Mouse (Mus musculus) thymus, adult 2 months (tissue): ENCODE data around the gene Gcn1l1. TPM values are rescaled to one million over a fixed set of nuclear protein-coding genes. Genes with fewer than 3 reads are reported as not detected.

Experiments used
- DNase-seq: peaks from one replicate; pipeline ENCODE4 v3.0.0; 2021
- H3K27ac ChIP-seq: fragments of 200-500 bp; 2 replicates; pipeline ENCODE4 v1.5.1; 2012; ENCODE audit warnings: low read length, control low read depth; ENCODE audit not compliant: control insufficient read depth, insufficient read depth
- H3K27me3 ChIP-seq: fragments of 200-500 bp; 2 replicates; pipeline ENCODE4 v1.6.1; 2012; ENCODE audit warnings: mild to moderate bottlenecking, low read length, moderate library complexity, mixed read lengths; ENCODE audit not compliant: control insufficient read depth, insufficient read depth
- H3K36me3 ChIP-seq: fragments of 200-500 bp; 2 replicates; pipeline ENCODE4 v1.6.1; 2012; ENCODE audit warnings: mild to moderate bottlenecking, low read length, moderate library complexity; ENCODE audit not compliant: control insufficient read depth, insufficient read depth
- H3K4me1 ChIP-seq: fragments of 200-500 bp; replicated peaks from 2 replicates; pipeline ENCODE4 v1.6.1; 2012; ENCODE audit warnings: low read length; ENCODE audit not compliant: control insufficient read depth, insufficient read depth
- H3K4me3 ChIP-seq: fragments of 200-500 bp; 2 replicates; pipeline ENCODE4 v1.5.1; 2012; ENCODE audit warnings: mild to moderate bottlenecking, low read length, control low read depth, moderate library complexity; ENCODE audit not compliant: control insufficient read depth, insufficient read depth
- CTCF ChIP-seq: fragments of 200-500 bp; IDR thresholded peaks from 2 replicates; pipeline ENCODE4 v1.5.1; 2012; ENCODE audit warnings: mild to moderate bottlenecking, control low read depth, low read length, moderate library complexity, borderline replicate concordance; ENCODE audit not compliant: control insufficient read depth, poor library complexity, insufficient read depth; ENCODE audit errors: extremely low read depth
- POLR2A ChIP-seq: fragments of 200-500 bp; IDR thresholded peaks from 2 replicates; pipeline ENCODE4 v1.6.1; 2012; ENCODE audit warnings: mild to moderate bottlenecking, low read length, control low read depth, moderate library complexity; ENCODE audit not compliant: control insufficient read depth, poor library complexity, insufficient read depth; ENCODE audit errors: extremely low read depth
- WGBS: fragments of 180-500 bp; shearing (Covaris S2); methylation state at CpG from one replicate; pipeline ENCODE4 v1.1.7; 2018; 5-methylcytosine and 5-hydroxymethylcytosine counted together
- polyA plus RNA-seq: library from polyadenylated mRNA; depleted of rRNA; stranded (reverse); fragments of >200 nt; gene quantifications from 2 replicates; pipeline ENCODE4 v1.2.3, GENCODE M21; 2012

Gcn1l1 gene
- polyA plus RNA-seq, 1 experiment = 87.8 TPM

DNA sequence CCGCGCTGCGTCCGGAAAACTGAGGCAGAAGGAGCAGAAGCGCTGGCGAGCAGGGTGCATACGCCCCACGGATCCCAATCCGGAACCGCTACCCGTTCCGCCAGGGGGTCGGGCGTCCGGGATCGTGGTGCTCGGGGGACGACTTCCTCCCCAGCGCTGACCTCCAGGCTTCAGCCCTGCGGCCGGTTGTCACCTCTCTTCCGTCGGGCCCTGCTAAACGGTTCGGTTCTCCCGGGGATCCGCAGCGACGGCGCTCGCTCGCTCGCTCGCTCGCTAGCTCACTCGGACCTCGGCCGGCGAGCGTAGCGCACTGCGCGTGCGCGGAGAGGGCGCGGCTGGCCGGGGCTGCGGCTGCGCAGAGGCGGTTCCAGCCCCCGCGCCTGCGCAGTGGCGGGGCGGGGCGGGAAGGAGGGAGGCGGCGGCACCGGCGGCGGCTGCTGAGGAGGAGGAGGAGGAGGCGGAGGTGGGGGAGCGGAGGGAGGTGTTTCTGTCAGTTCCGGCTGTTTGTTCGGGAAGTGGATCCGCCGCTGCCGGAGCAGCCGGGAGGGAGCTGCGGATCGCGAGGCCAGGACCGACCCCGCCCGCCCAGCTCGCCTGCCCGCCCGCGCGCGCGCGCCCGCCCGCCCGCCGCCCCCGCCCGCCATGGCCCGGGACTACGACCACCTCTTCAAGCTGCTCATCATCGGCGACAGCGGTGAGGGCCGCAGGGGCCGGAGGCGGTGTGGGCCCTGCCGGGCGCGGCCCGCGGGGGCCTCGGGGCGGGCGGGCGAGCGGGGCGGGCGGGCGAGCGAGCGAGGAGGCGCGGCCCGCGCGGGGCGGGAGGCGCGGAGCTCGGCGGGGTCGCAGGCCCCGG, 66.7 kb downstream of the Gcn1l1 start, which contains the start of gene Rab35:
Rab35 (plus strand) TSS at position 404 of the 853 bp plus-strand sequence.
- H3K36me3 ChIP-seq = no peaks in the 10 kb centered on the region
- H3K4me1 ChIP-seq = peaks cover 36% of the 10 kb centered on the region
- TF ChIP-seq CTCF (peak; percentile 68; the same call in 1 of the 2 replicates), POLR2A (peak; percentile 98)
- H3K4me3 ChIP-seq = peak within 1 kb of the TSS; percentile 79
- WGBS = 2% methylated on average over 98 of the region's 125 CpGs
- H3K27ac ChIP-seq = peak within 1 kb of the TSS; percentile 34; the same call in 1 of the 2 replicates
- H3K27me3 ChIP-seq = no peaks in the 10 kb centered on the region
- DNase-seq = peak; percentile 96

DNA sequence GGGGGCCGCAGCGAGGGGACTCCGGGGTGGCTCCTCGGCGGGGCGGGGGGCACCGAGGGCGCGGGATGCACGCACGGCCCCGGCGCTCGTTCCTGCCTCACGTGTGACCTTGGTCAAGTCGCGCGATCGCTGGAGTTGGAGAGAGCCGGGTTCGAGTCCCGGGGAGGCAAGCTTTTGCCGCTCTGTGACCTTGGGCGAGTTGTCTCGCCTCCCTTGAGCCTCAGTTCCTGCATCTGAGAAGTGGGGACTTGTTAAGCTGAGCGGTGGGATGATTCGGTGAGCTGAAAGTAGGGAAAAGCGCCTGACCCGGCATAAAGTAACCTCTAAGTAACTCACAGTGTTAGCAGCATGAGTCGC, 67.3 kb downstream of the Gcn1l1 start:
- peak; percentile 40 for DNase-seq
- Histone ChIP-seq H3K27me3 (no peaks in the 10 kb centered on the region), H3K27ac (no peak overlapping the region), H3K36me3 (no peaks in the 10 kb centered on the region), H3K4me3 (peak overlapping the region; percentile 53), H3K4me1 (peaks cover 36% of the 10 kb centered on the region)
- WGBS = 1% methylated on average over 30 of the region's 30 CpGs
- TF ChIP-seq POLR2A (no peak), CTCF (no peak)

DNA sequence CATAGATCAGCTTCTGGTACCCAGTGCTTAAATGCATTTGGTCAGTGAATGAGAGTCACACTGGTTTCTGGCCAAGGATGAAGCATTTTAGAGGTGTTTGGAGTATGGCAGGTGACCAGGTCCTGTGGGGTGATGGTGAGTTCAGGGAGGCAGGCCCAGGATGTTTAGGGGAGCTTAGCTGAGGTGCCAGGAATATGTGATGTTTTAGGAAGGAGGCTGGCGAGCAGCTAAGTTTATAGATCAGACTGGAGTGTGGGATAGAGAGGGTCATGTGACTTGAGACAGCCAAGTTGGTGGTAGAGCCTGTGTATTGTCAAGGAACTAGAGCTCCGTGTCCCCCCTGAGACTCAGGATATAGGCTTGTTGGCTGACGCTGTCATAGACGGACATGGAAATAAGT, 68.0 kb downstream of the Gcn1l1 start:
- TF ChIP-seq POLR2A (no peak), CTCF (no peak)
- H3K4me1 ChIP-seq = peaks cover 36% of the 10 kb centered on the region
- no peak overlapping the region for H3K4me3 ChIP-seq
- no peak for DNase-seq
- H3K36me3 ChIP-seq = no peaks in the 10 kb centered on the region
- no peak overlapping the region for H3K27ac ChIP-seq
- 82% methylated on average over 4 of the region's 4 CpGs for WGBS
- H3K27me3 ChIP-seq = no peaks in the 10 kb centered on the region

DNA sequence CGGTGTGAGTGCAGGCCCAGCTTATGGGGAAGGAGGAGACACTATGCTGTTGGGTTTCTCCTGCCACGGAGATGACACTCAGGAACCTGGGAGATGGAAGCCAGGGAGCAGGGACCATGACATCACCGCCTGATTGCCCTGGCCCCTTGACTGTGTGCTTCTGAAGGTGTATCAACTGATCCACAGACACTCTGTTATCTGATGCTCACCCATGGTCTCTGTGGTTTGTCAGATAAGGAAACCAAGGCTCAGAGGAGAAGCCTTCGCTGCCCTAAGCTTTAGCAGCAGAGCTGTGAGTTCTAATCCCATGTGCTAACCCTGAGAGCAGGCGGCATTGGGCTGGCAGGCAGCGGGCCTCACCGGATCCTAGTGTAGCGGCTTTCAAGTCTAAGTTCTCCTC, 69.0 kb downstream of the Gcn1l1 start:
- no peak for DNase-seq
- Histone ChIP-seq H3K36me3 (peaks cover 9% of the 10 kb centered on the region), H3K4me3 (no peak overlapping the region), H3K27ac (no peak overlapping the region), H3K27me3 (no peaks in the 10 kb centered on the region), H3K4me1 (peaks cover 36% of the 10 kb centered on the region)
- TF ChIP-seq CTCF (no peak), POLR2A (no peak)
- 92% methylated on average over 8 of the region's 8 CpGs for WGBS

DNA sequence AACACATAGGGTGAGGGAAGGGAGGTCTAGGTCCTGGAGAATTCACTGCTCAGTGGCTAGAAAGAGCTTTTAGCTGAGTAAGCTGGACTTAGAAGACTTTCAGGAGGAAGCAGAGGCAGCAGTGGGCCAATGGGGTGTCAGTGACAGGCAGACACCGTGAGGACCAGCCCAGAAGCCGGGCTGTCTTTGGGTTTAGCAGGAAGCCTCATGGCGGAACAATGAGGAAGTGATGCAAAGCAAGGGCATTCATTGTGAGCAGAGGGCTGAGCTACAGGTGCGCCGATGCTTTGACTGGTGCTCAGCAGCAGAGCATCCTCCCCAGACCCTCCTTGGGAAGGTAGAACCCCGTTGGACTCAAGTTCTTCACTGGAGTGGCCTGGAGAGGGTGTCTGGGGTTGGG, 70.5 kb downstream of the Gcn1l1 start:
- Histone ChIP-seq H3K27me3 (no peaks in the 10 kb centered on the region), H3K4me1 (peaks cover 36% of the 10 kb centered on the region), H3K27ac (no peak overlapping the region), H3K36me3 (peaks cover 23% of the 10 kb centered on the region), H3K4me3 (no peak overlapping the region)
- peak; percentile 24 for DNase-seq
- WGBS = 11% methylated on average over 6 of the region's 6 CpGs
- TF ChIP-seq CTCF (no peak), POLR2A (no peak)

DNA sequence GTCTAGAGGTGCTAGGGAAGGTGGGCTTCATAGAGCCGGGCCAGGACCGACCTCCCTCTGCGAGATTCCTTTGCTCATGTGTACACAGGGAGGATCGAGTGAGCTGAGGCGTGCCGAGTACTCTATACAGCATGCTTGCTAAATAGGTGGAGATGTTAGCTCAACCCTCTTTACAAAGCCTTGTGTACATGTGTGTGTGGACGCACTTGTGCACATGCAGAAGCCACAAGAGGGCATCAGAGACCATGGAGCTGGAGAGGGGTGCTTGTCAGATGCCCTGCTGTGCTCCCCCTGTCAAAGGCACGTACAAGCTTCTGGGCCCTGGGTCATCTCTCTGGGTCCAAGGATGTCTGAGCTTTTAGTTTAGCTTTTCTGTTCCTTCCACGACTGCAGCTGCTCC, 79.1 kb downstream of the Gcn1l1 start:
- Histone ChIP-seq H3K27me3 (no peaks in the 10 kb centered on the region), H3K4me3 (no peak overlapping the region), H3K36me3 (peaks cover 74% of the 10 kb centered on the region), H3K4me1 (no peaks in the 10 kb centered on the region), H3K27ac (no peak overlapping the region)
- 92% methylated on average over 9 of the region's 9 CpGs for WGBS
- TF ChIP-seq POLR2A (no peak), CTCF (peak; percentile 61; the same call in 1 of the 2 replicates)
- DNase-seq = peak; percentile 48
